Mouse (Mus musculus) CD8-positive naive resting alpha-beta T cell, adult 2 months (primary cell): Measurements from ENCODE around the gene Nectin2.

Experiments
- DNase-seq, 2 experiments: peaks; one replicate each; pipeline ENCODE4 v3.0.0; 2022; ENCODE audit warnings: low read depth in 2 of 2, low spot score in 2 of 2

Gene Nectin2

GRCm38 (mm10) chr7:19769434-19770374 is 19.4 kb upstream of the Nectin2 start:
- no peak for DNase-seq

GRCm38 (mm10) chr7:19769001-19769400 is 18.7 kb upstream of the Nectin2 start:
- no peak for DNase-seq

GRCm38 (mm10) chr7:19768251-19768650 is 18.0 kb upstream of the Nectin2 start:
- DNase-seq = no peak

- no peak for DNase-seq
Observed at GRCm38 (mm10) chr7:19764581-19764980, 14.3 kb upstream of the Nectin2 start.

- DNase-seq = no peak
Observed at GRCm38 (mm10) chr7:19763829-19764477, 13.7 kb upstream of the Nectin2 start.

GRCm38 (mm10) chr7:19762283-19762682 is 12.0 kb upstream of the Nectin2 start:
- no peak for DNase-seq

- no peak for DNase-seq
Observed at GRCm38 (mm10) chr7:19760021-19760420, 9.7 kb upstream of the Nectin2 start.

GRCm38 (mm10) chr7:19758623-19759022 is 8.3 kb upstream of the Nectin2 start:
- DNase-seq = no peak

GRCm38 (mm10) chr7:19755851-19756786 is 5.8 kb upstream of the Nectin2 start:
- no peak for DNase-seq

- DNase-seq = no peak
Observed at GRCm38 (mm10) chr7:19755008-19755407, 4.7 kb upstream of the Nectin2 start.

- DNase-seq = no peak
Observed at GRCm38 (mm10) chr7:19754065-19754464, 3.8 kb upstream of the Nectin2 start.

GRCm38 (mm10) chr7:19753587-19753986 is 3.3 kb upstream of the Nectin2 start:
- no peak for DNase-seq

GRCm38 (mm10) chr7:19752652-19753051 is 2.4 kb upstream of the Nectin2 start:
- DNase-seq = no peak

- DNase-seq = no peak
Observed at GRCm38 (mm10) chr7:19751070-19751383, 744 bp upstream of the Nectin2 start.

- DNase-seq = peak; percentile 47 to 60
Observed at GRCm38 (mm10) chr7:19749389-19750216, 680 bp downstream of the Nectin2 start.

- no peak for DNase-seq
Observed at GRCm38 (mm10) chr7:19748219-19749195, 1.8 kb downstream of the Nectin2 start.

GRCm38 (mm10) chr7:19747420-19748218 is 2.7 kb downstream of the Nectin2 start:
- DNase-seq = no peak

- DNase-seq = no peak
Observed at GRCm38 (mm10) chr7:19746426-19747201, 3.7 kb downstream of the Nectin2 start.
